Mouse (Mus musculus) kidney, postnatal 14 days (tissue): ENCODE results near the gene Map3k6.

Experiments used
- DNase-seq: peaks from one replicate; pipeline ENCODE4 v3.0.0; 2022; ENCODE audit warnings: mixed read lengths

The Map3k6 gene

DNA sequence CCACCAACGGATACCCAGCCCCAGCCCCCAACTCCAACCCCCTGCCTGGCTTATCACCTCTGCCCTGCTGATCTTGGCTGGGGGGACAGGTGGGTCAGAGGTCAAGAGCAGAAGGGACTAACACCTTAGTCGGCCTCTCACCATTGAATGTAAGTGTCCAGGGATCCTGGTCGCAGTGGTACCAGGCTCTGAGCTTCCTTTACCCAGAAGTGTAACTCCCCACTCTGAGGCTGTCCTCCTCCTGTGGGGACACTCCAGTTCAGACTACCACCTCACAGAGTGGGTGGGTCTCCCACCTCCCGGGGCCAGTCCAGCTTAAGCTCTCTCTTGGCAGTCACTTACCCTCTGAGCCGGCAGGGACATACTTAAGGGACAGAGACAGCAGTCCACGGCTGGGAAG lies 14.8 kb downstream of the Map3k6 start:
- DNase-seq, result no peak

- no peak for DNase-seq
Measured at GRCm38 (mm10) chr4:133256820-133257219, 16.2 kb downstream of the Map3k6 start.

- DNase-seq, result peak; percentile 54
Measured at GRCm38 (mm10) chr4:133257230-133257629, 16.6 kb downstream of the Map3k6 start.

DNA sequence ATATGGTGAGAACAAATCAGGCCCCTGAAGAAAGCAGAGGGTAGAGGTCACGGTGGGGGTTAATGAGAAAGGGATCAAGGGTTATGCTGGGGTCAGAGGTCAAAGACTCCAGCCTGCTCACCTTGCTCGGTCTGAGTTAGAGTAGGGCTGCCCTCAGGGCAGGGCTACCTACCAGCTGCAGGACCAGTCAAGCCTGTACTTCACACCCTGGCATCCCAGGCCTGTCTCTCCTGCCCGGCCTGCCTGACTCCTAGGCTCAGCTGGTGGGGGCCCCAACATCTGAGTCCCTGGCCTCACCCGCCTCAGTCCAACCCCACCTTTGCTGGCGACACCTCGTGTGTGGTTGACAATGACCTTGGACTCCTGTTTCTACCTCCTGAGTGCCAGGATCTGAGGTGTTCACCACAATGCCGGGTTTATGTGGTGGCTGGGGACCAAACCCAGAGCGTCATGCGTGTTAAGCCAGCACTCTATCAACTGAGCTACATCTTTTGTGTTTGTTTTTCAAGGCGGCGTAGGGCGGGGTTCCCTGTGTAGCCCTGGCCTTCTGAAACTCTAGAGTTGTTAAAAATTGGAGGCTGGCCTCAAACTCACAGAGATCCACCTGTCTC lies 17.3 kb downstream of the Map3k6 start:
- no peak for DNase-seq

GRCm38 (mm10) chr4:133261641-133262374 lies 21.2 kb downstream of the Map3k6 start:
- DNase-seq, result no peak

DNA sequence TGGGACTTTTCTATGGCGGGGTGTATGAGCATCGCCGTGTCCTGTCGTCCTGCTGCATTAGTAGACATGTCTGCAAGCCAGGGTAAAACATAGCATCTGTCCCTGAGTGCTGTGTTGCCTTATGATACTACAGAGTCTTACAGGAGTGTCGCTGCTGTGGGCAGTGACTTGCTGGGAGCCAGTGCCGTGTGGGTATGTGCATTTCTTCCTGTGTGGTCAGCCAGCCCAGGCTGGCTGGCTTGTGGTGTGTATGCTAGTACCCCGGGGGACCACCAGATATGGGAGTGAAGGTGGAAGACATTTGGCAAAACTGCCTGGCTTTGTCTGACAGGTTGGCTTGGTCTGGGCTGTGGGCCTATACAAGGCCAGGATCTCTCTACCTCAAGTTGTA lies 21.8 kb downstream of the Map3k6 start:
- no peak for DNase-seq

GRCm38 (mm10) chr4:133262882-133263281 lies 22.3 kb downstream of the Map3k6 start, which contains the start of gene Sytl1:
Gene Sytl1 (minus strand): TSS chr4:133263113.
- DNase-seq, result no peak

- DNase-seq, result no peak
Measured at GRCm38 (mm10) chr4:133263756-133264155, 23.1 kb downstream of the Map3k6 start.

- DNase-seq, result no peak
Measured at GRCm38 (mm10) chr4:133264559-133264958, 23.9 kb downstream of the Map3k6 start.

DNA sequence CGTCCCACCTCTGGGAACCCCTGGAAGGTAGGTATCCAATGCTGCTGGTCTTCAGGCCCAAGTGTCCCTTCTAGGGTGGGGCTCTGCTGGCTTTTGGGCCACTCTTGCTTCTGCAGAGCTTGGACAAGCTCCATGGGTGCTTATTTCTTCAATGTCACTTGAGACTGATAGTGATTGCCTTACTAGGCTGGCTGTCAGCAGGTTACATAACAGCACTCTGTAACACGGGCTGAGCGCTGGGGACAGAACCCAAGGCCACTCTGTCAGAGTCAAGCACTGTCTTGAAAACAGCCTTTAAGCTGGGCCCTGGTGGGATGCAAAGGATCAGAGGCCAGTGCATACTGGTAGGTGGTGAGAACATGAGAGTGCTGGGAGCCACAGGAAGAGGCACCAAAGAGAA lies 24.7 kb downstream of the Map3k6 start:
- DNase-seq, result no peak

DNA sequence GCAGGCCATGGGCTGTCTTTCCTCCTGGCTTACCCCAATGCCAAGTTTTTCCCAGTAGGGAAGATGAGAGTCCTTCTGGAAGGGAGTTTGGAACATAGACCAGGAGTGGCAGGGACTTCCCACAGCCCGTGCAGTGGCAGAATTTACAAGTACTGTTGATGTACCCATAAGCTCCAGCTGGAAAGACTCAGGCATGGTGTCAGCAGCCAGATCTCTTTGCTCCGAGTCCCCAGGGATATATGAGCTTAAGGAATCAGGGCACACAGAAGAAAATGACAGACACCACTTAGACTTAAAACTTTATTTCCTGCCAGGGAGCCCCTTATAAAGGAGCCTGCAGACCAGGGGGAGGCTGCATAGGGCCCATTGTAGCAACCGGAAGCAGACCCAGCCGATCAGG lies 25.1 kb downstream of the Map3k6 start:
- peak; percentile 53 for DNase-seq

DNA sequence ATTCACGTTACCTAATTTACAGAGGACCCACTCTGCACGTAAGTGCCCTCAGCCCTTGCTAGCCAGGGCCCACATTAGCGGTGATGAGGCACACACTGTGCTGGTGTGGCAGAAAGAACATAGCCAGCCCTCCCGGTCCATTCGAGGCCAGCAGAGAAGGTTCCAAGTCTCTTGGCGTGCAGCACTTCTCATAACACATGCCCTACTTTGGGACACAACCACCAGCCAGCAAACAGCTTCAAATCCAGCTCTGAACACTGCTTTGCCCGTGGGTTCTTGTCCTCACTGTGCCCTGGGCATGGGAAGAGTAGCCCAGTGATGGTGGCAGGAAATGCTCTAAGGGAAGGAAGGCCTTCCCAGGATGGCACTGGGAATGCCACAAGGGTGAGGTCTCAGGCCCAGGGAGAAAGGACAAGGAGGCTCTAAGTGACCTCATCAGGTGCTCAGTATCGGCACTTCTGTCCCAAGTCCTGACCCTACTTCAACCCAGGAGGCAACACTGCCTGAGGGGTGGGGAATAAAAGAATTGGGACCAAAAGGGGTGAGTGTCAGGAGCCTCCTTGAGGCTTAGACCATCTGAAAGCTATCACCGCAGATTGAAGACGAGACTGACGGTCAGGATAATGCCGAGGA lies 25.7 kb downstream of the Map3k6 start:
- DNase-seq, result no peak

DNA sequence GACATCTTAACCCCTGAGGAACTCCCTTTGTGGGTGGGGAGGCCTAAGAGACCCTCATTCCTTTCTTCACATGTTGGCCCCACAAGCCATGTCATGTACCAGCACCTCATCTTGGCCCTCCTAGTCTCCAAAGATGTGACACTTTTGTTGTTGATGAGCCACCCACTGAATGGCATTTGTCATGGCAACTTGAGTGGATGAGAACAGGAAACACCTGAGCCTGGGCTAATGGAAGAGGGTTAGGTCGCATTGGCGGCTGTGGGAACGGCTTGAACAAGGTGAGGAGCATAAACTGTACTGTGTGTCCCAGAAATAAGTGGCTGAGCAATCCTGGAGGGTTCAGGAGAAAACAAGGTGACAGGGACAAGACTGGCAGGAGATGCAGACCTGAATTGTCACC lies 28.3 kb downstream of the Map3k6 start:
- DNase-seq, result no peak

GRCm38 (mm10) chr4:133269596-133269995 lies 29.0 kb downstream of the Map3k6 start:
- no peak for DNase-seq

- DNase-seq, result no peak
Measured at GRCm38 (mm10) chr4:133270929-133271328, 30.3 kb downstream of the Map3k6 start.

DNA sequence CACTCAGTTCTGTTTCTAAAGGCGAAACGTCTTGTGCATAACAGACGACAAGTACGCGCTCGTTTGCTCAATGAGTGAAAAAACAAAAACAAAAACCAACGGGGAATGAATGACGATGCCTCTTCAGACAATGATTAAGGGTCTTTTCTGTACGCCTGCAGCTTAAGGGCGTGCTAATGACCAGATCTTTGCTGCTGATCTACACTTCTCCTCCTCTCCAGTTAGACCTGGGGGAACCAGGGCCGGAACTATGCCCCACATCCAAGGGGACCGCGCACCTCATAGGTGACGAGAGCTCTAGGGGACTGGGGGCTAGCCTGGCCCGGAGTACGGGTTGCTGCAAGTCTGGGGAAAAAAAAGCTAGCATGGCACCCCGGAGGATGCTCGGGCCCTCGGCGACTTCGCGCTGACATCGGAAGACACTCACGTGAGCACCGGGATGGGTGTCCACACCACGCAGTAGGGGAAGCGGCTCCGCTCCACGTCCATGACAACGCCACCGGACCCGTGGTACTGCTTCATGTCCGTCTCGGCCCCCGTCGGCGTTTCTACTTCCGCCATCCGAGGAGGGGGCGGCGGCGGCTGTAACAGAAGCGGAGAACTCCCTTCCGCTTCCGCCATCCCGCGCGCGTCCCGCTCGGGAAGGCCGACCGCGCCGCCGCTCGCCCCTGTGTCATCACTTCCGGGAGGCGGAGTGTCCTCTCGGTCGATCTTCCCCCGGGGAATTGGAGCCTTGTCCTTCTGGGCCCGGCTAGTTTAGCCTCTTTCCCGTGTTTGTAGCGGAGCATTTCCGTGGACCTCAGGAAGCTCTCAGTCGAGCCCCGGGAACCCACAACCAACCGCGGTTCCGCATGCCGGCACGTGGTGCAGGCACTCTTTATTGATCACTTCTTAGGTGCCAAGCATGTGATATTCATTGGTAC lies 36.7 kb downstream of the Map3k6 start, which contains the start of gene Tmem222:
TSS of gene Tmem222 (minus strand) at position 689 of the 923 bp plus-strand sequence.
- peak; percentile 96 for DNase-seq

- no peak for DNase-seq
Measured at GRCm38 (mm10) chr4:133278067-133278466, 37.4 kb downstream of the Map3k6 start.

- no peak for DNase-seq
Measured at GRCm38 (mm10) chr4:133278482-133278881, 37.9 kb downstream of the Map3k6 start.

DNA sequence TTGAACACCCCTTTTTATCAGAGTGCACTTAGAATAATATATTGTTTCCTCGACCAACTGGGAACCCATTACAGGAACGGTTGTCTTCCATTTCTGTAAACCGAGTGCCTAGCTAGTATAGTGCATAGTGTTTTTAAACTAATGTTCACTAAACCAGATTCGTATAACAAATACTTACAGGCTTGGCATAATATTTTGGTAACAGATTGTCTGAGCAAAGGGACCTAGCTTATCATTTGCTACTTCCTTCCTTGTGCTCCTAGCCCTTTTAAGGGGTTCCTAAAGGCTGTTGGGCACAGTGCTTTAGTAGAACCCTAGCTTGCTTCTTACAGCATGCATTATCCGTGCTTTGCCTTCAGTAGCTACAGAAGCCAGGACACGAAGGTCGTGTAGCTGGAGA lies 40.9 kb downstream of the Map3k6 start:
- no peak for DNase-seq

DNA sequence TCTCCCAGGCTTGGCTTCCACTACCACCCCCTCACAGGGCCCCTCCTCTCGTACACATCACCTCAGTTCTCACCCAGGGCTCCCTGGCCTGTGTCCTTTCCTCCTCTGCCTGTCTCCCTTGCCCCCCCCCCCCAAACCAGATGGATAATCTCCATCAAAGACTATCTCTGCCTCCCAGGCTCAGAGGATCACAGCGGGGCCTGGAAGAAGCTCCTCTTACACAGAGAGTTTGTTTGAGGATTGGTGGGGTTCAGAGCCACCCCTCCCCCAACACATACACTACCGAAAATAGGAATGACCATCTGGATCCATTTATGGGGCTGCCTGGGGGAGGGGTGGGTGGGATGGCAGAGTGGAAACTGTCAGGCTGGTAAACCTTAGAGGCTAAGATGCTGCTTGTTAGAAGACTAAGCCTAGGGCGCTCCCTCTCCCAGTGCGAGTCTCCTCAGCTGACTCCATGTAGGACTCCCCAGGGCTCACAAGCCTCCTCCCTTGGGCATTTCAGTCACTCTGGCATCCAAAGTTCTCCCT lies 41.4 kb downstream of the Map3k6 start:
- DNase-seq, result no peak

DNA sequence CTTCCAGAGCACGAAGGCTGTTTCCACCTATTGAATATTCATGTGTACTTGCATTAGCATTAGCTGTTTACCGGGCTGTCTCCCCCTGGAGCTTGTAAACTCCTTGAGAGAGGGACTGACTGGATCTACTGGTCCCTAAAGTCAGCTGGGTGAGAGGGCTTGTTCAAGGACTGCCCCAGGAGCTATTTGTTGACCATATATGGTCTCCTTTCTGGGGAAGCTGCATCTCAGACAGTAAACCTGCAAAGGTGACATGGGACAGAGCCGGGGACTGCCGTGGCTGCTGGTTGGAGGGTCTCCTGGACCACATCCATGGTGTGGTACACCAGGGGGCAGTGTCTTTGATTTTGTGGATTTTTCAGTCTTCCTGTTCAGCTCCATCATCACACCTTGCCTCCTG lies 42.0 kb downstream of the Map3k6 start:
- no peak for DNase-seq

DNA sequence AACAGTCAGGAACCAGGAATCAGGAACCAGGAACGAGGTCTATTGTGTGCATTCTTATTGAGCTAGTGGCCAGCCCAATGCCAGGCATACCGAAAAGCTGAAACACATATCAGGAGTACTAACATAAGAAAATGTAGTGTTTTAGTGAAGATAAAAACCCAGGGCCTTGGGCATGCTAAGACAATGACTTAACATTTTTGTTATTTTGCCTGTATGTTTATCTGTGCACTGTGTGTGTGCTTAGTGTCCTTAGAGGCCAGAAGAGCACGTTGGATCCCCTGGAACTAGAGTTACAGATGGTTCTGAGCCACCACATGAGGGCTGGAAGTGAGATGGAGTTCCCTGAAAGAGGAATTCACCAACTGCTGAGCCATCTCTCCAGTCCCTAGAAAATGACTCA lies 44.7 kb downstream of the Map3k6 start:
- DNase-seq, result no peak

DNA sequence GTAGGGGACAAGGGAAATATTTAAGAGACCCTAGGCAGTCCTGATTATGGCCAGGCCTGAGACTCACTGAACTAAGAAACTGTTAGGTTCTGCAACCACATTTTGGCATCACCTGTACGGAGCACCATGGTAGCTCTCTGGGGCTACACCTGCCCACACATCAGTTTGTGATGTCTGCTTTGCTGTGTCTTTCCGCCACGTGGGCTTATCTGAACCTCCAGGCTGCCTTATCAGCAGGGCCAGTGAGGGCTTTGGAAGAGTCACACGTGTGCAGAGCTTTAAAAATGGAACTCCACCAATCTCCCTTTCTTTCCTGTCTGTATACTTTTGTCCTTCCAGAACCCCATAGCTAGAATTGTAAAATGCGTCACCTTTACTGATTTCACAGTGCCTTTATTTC lies 45.3 kb downstream of the Map3k6 start:
- no peak for DNase-seq
